10 mouse cellular contexts compared by ENCODE assay signal in the genomic region with DNA sequence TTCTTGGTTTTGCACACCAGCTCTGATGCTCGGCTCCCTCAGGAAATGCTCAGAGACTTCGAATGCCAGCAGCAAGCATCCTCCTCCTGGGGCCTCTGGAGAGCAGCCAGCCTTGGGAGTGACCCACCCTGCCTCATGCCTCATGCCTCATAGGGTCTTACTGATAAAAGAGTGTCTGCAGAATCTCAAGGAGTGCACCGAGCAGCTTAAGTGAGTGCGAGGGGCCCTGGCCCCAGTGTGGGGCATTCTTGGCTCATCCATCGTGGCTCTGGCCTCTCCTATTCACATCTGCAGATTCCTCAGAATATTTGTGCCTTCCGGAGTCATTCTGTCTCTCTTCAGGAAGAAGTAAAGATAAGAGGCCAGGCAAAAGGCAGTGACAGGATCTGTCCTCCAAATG. TPM values are rescaled to one million over a fixed set of nuclear protein-coding genes. Genes with fewer than 3 reads are reported as not detected.
DNase-seq lines count a peak whose midpoint lies in the region; ATAC-seq lines count a peak whose summit lies in the region.
"Had no signal": no experiment of that assay in that cellular context is flagged by ENCODE, and none has a peak within 500 bp of the region (broad histone marks: within the 10 kb centered on the region; RNA-seq: fewer than 3 reads in every experiment).

No protein-coding gene starts in this region.

- 3% methylated on average over 6 of the region's 6 CpGs for WGBS in heart, embryonic 11.5 days (ENCODE audit: insufficient replicate concordance)
- 5% methylated on average over 6 of the region's 6 CpGs for WGBS in lung, embryonic 15.5 days
- WGBS in embryonic facial prominence, embryonic 15.5 days = 15% methylated on average over 6 of the region's 6 CpGs

- no peaks in the 10 kb centered on the region for H3K9me3 ChIP-seq in heart, embryonic 11.5 days (replicated peaks; ENCODE audit: control insufficient read depth, low read length)
- H3K9me3 ChIP-seq in lung, embryonic 15.5 days = no peaks in the 10 kb centered on the region
- H3K9me3 ChIP-seq in embryonic facial prominence, embryonic 15.5 days (replicated peaks) = no peaks in the 10 kb centered on the region

- DNase-seq in heart, postnatal 25 days (ENCODE audit: low spot score) = no peak
- DNase-seq in lung, postnatal 14 days = no peak
- peak; percentile 42 for DNase-seq in neural tube, embryonic 10.5 days (ENCODE audit: extremely low spot score, low spot score)
- DNase-seq in gastrocnemius, adult 18-20 months (ENCODE audit: low spot score) = no peak

- 0 out of 2 replicates have a peak overlapping the region, but pooled peaks have one; percentile 50 for H3K27ac ChIP-seq in heart, embryonic 11.5 days (ENCODE audit: low read depth, low read length)
- peak overlapping the region; percentile 81 for H3K27ac ChIP-seq in lung, embryonic 15.5 days
- peak overlapping the region; percentile 86 for H3K27ac ChIP-seq in embryonic facial prominence, embryonic 15.5 days (replicated peaks)

- no peak overlapping the region for H3K4me3 ChIP-seq in heart, embryonic 11.5 days (ENCODE audit: low read depth, low read length)
- H3K4me3 ChIP-seq in lung, embryonic 15.5 days = no peak overlapping the region
- H3K4me3 ChIP-seq in embryonic facial prominence, embryonic 15.5 days (replicated peaks) = no peak overlapping the region

- peak overlapping the region; percentile 59 for H3K4me2 ChIP-seq in heart, embryonic 11.5 days
- peak overlapping the region; percentile 44 for H3K4me2 ChIP-seq in lung, embryonic 15.5 days
- no peak overlapping the region for H3K4me2 ChIP-seq in embryonic facial prominence, embryonic 15.5 days (replicated peaks)

- H3K27me3 ChIP-seq in heart, embryonic 11.5 days (ENCODE audit: control insufficient read depth, insufficient read depth, low read length) = no peaks in the 10 kb centered on the region
- H3K27me3 ChIP-seq in lung, embryonic 15.5 days = no peaks in the 10 kb centered on the region
- no peaks in the 10 kb centered on the region; the same call in 1 of the 2 replicates for H3K27me3 ChIP-seq in embryonic facial prominence, embryonic 15.5 days

- peak; percentile 72 for ATAC-seq in heart, embryonic 11.5 days (replicated peaks; ENCODE audit: insufficient number of reproducible peaks, low FRiP score, low TSS enrichment)
- no peak for ATAC-seq in lung, embryonic 15.5 days (ENCODE audit: borderline replicate concordance, extremely low read depth, low FRiP score, low TSS enrichment)
- no peak for ATAC-seq in embryonic facial prominence, embryonic 15.5 days (ENCODE audit: insufficient number of reproducible peaks, low FRiP score, low TSS enrichment, low read depth)
- no peak for ATAC-seq in megakaryocyte progenitor cell, adult 5-6 weeks (replicated peaks; ENCODE audit: poor library complexity)

- H3K36me3 ChIP-seq in heart, embryonic 11.5 days (ENCODE audit: control insufficient read depth, insufficient read depth, low read length) = no peaks in the 10 kb centered on the region
- no peaks in the 10 kb centered on the region for H3K36me3 ChIP-seq in lung, embryonic 15.5 days
- H3K36me3 ChIP-seq in embryonic facial prominence, embryonic 15.5 days = no peaks in the 10 kb centered on the region

- peaks cover 46% of the 10 kb centered on the region for H3K4me1 ChIP-seq in heart, embryonic 11.5 days (ENCODE audit: control insufficient read depth, insufficient read depth, low read length)
- H3K4me1 ChIP-seq in lung, embryonic 15.5 days = peaks cover 64% of the 10 kb centered on the region
- H3K4me1 ChIP-seq in embryonic facial prominence, embryonic 15.5 days = peaks cover 77% of the 10 kb centered on the region

- intact Hi-C loops in heart, postnatal 25 days (cut with DNase I) = no loop called here

- no peak overlapping the region for H3K9ac ChIP-seq in heart, embryonic 11.5 days (ENCODE audit: low read depth, low read length)
- H3K9ac ChIP-seq in lung, embryonic 15.5 days = no peak overlapping the region
- no peak overlapping the region for H3K9ac ChIP-seq in embryonic facial prominence, embryonic 15.5 days

RNA-seq across cellular contexts. Expression of gene Dlk1, which starts 53.7 kb away (rescaled TPM):
- polyA plus RNA-seq in heart, embryonic 11.5 days (2014; fragmentation: Nextera tagmentation; extraction: Ambion mirVana) = 54.8 and 67.1 TPM in 2 replicates
- total RNA-seq in heart, postnatal 25 days (2021) = under 1 TPM; 0.26 to 0.61 TPM
- polyA plus RNA-seq in lung, embryonic 15.5 days (2015; fragmentation: Nextera tagmentation; extraction: Ambion mirVana) = 525 and 559 TPM in 2 replicates
- polyA plus RNA-seq in embryonic facial prominence, embryonic 15.5 days (2015; fragmentation: Nextera tagmentation; extraction: Ambion mirVana) = 710 and 761 TPM in 2 replicates
- 1 to 10 TPM in 1 of 2 experiments, under 1 TPM in 1; 0.69 to 1.1 TPM for total RNA-seq in gastrocnemius, adult 18-20 months (2021)
- total RNA-seq in megakaryocyte progenitor cell, adult 5-6 weeks (2015) = 0.64 TPM in 1 of 2 replicates, not detected in the other
- total RNA-seq in megakaryocyte progenitor cell, adult 5-6 weeks (2017) = not detected in 2 replicates
- total RNA-seq: granulocyte monocyte progenitor cell, adult 5-6 weeks; liver, adult 2 months had no signal
